ENCODE assay signal across 20 mouse cellular contexts in the genomic region with DNA sequence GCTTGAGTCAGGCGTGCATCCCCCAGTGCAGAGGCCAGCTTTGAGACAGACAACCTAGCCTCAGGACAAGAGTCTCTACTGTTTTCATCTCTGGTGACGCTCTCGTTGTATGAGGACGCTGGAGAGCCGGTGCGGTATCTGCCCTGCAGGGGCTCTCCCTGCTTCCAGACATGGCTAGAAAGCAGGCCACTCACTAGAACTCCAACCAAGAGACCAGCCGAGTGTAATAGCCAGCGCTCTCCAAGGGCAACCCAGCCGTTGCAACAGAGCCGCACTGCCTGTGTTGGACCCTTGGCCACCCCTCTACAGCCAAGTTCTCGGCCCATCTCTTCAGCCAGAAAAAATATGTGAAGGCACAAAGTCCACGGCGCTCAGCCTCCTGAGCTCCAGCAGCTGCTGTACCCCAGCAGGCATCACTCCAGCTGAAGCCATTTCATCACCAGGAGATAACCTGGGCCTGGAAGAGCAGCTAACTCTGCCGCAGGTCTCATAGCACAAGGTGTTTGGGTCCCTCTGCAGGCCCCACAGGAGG.
"Had no signal": no experiment of that assay in that cellular context is flagged by ENCODE, and none has a peak within 500 bp of the region (broad histone marks: within the 10 kb centered on the region; RNA-seq: fewer than 3 reads in every experiment).

No protein-coding gene starts in this region.

- H3K9me3 ChIP-seq: limb, embryonic 15.5 days; liver, embryonic 15.5 days; midbrain, embryonic 15.5 days; stomach, embryonic 15.5 days had no signal

- ATAC-seq: intestine, postnatal 0 days; lung, postnatal 0 days; midbrain, embryonic 15.5 days had no signal

- H3K4me3 ChIP-seq: layer of hippocampus, adult 2 months; limb, embryonic 15.5 days; liver, embryonic 15.5 days; midbrain, embryonic 15.5 days; myocyte; stomach, embryonic 15.5 days had no signal

- H3K9ac ChIP-seq: limb, embryonic 15.5 days; liver, embryonic 15.5 days; lung, embryonic 14.5 days; midbrain, embryonic 15.5 days; stomach, embryonic 15.5 days had no signal

- H3K27me3 ChIP-seq: liver, embryonic 15.5 days; stomach, embryonic 15.5 days had no signal

- H3K4me2 ChIP-seq: limb, embryonic 15.5 days; liver, embryonic 15.5 days; lung, embryonic 14.5 days; midbrain, embryonic 15.5 days; stomach, embryonic 15.5 days had no signal

- H3K4me1 ChIP-seq: stomach, embryonic 15.5 days had no signal

- DNase-seq: kidney, adult 2 months; kidney, postnatal 25 days; layer of hippocampus, adult 9-11 months; lung, embryonic 14.5 days; right cerebral cortex, adult 18-20 months; right cerebral cortex, postnatal 14 days; right cerebral cortex, postnatal 4 days; thymus, adult 2 months; thymus, postnatal 14 days; thymus, postnatal 4 days had no signal

- H3K27ac ChIP-seq: kidney, postnatal 0 days; layer of hippocampus, adult 2 months; limb, embryonic 15.5 days; liver, embryonic 15.5 days; macrophage; midbrain, embryonic 15.5 days; stomach, embryonic 15.5 days had no signal

- H3K36me3 ChIP-seq: limb, embryonic 15.5 days; liver, embryonic 15.5 days; midbrain, embryonic 15.5 days; stomach, embryonic 15.5 days had no signal
